Mouse (Mus musculus) thymus, adult 2 months (tissue): ENCODE results near the gene Arhgdia. TPM values are rescaled to one million over a fixed set of nuclear protein-coding genes. Genes with fewer than 3 reads are reported as not detected.

ENCODE experiments used
- DNase-seq: peaks from one replicate; pipeline ENCODE4 v3.0.0; 2021
- H3K27ac ChIP-seq: fragments of 200-500 bp; 2 replicates; pipeline ENCODE4 v1.5.1; 2012; ENCODE audit warnings: low read length, control low read depth; ENCODE audit not compliant: control insufficient read depth, insufficient read depth
- H3K27me3 ChIP-seq: fragments of 200-500 bp; 2 replicates; pipeline ENCODE4 v1.6.1; 2012; ENCODE audit warnings: mild to moderate bottlenecking, low read length, moderate library complexity, mixed read lengths; ENCODE audit not compliant: control insufficient read depth, insufficient read depth
- H3K36me3 ChIP-seq: fragments of 200-500 bp; 2 replicates; pipeline ENCODE4 v1.6.1; 2012; ENCODE audit warnings: mild to moderate bottlenecking, low read length, moderate library complexity; ENCODE audit not compliant: control insufficient read depth, insufficient read depth
- H3K4me1 ChIP-seq: fragments of 200-500 bp; replicated peaks from 2 replicates; pipeline ENCODE4 v1.6.1; 2012; ENCODE audit warnings: low read length; ENCODE audit not compliant: control insufficient read depth, insufficient read depth
- H3K4me3 ChIP-seq: fragments of 200-500 bp; 2 replicates; pipeline ENCODE4 v1.5.1; 2012; ENCODE audit warnings: mild to moderate bottlenecking, low read length, control low read depth, moderate library complexity; ENCODE audit not compliant: control insufficient read depth, insufficient read depth
- CTCF ChIP-seq: fragments of 200-500 bp; IDR thresholded peaks from 2 replicates; pipeline ENCODE4 v1.5.1; 2012; ENCODE audit warnings: mild to moderate bottlenecking, control low read depth, low read length, moderate library complexity, borderline replicate concordance; ENCODE audit not compliant: control insufficient read depth, poor library complexity, insufficient read depth; ENCODE audit errors: extremely low read depth
- POLR2A ChIP-seq: fragments of 200-500 bp; IDR thresholded peaks from 2 replicates; pipeline ENCODE4 v1.6.1; 2012; ENCODE audit warnings: mild to moderate bottlenecking, low read length, control low read depth, moderate library complexity; ENCODE audit not compliant: control insufficient read depth, poor library complexity, insufficient read depth; ENCODE audit errors: extremely low read depth
- WGBS: fragments of 180-500 bp; shearing (Covaris S2); methylation state at CpG from one replicate; pipeline ENCODE4 v1.1.7; 2018; 5-methylcytosine and 5-hydroxymethylcytosine counted together
- polyA plus RNA-seq: library from polyadenylated mRNA; depleted of rRNA; stranded (reverse); fragments of >200 nt; gene quantifications from 2 replicates; pipeline ENCODE4 v1.2.3, GENCODE M21; 2012

The Arhgdia gene
- polyA plus RNA-seq, 1 experiment: 1,184 TPM

DNA sequence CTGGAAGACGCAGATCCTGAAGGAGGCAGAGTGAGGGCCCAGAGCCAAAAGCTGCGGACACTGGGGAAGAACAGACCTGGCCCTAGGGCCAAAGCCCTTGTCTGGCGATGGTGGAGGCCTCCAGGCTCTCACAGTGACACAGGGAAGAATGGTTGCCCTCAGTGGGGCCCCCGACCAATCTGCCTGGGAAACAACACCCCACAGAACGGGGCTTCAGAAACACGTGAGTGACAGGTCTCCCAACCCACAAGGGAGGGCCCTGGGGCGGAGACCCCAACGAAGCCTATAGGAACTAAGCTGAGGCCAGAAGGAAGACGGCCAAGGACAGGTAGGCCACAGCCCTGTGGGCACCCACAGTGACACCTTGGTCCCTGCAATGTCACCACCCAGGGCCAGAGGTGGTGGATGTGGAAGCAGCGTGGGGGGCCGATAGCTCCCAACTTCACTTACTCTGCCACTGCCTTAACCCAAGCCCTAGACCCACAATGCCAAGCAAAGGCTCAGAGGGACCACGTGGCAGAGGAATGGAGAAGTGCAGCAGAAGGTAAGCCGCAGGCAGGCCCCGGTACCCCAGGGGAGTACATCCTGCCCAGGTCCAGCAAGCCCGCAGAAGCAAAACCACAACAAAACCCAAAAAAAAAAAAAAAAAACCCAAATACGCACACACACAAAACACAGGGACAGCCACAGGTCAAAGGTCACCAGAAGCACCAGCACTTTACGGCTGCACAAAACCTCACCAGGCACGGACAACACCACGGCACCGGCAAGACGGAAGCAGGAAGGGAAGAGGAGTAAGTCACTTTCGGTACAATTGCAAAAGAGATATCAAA lies 46.3 kb upstream of the Arhgdia start:
- WGBS: 17% methylated on average over 22 of the region's 22 CpGs
- Histone ChIP-seq H3K27ac (peak overlapping the region; percentile 81), H3K27me3 (no peaks in the 10 kb centered on the region), H3K4me3 (peak overlapping the region; percentile 41), H3K4me1 (peaks cover 72% of the 10 kb centered on the region), H3K36me3 (peaks cover 6% of the 10 kb centered on the region)
- peak; percentile 62 for DNase-seq
- TF ChIP-seq CTCF (no peak), POLR2A (0 out of 2 replicates have a peak, but pooled peaks have one; percentile 45)

DNA sequence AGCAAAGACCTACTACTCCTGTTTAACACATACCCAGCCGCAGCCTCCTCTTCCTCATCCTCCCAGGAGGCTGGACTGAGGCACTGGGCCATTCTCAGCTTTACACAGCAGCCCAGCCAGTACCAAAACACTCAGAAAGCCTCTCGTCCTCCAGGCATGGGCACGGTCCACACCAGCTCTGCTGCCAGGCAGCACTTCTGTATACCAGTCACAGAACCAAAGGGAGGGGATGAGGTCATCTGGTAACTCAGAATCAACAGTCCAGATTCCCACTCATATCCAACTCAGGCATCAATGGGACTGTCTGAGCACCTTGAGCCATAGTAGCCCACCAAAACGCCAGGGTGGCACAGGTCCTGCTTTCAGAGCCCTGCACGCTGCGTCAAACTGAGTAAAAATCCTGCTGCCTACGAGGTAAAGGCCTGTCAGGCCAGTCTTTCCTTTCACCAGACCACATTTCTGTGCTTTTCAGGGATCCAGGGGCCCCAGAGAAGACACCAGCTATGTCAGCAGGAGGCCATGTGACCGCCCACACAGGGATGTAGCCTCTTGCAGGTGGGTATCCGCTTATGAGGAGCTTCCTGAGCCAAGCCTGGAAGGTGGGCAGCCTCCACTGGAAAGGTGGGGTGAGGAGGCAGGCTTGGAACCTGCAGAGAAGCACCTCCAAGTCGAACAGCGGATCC lies 45.5 kb upstream of the Arhgdia start:
- Histone ChIP-seq H3K27ac (no peak overlapping the region; the same call in 1 of the 2 replicates), H3K4me1 (peaks cover 64% of the 10 kb centered on the region), H3K4me3 (peak overlapping the region; percentile 41; the same call in 1 of the 2 replicates), H3K36me3 (peaks cover 12% of the 10 kb centered on the region), H3K27me3 (no peaks in the 10 kb centered on the region)
- no peak for DNase-seq
- WGBS: 81% methylated on average over 11 of the region's 11 CpGs
- TF ChIP-seq CTCF (no peak), POLR2A (no peak)

DNA sequence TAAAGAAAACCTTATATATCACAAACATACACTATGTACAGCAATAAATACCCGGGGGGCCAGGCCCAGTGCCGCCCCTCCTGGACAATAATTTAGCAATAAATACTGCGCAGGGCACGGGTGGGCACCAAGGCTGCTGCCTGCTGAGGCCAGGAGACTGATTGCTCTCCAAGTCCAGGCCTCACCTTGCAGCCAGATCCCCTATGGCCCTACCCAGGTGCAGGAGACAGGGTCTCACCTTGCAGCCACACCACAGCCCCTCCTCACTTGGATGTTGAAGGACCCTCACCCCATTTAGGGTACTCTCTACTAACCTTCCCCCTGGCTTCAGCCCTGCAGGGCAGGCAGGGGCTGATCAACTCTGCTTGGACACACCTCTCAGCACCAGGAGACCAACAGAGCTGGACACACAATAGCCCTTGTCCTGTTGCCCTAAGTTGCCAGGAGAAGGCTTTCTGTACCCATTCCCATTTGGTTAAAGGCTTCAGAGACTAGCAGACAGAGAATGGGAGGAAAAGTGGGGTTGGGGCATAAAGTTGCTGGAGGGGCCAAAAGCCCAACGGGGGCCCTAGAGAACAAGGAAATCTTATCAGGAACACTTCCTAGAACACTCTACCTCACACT lies 43.8 kb upstream of the Arhgdia start, which contains the start of gene Sirt7:
TSS of gene Sirt7 (minus strand) at position 89 of the 624 bp plus-strand sequence.
- no peak for TF ChIP-seq CTCF
- no peak; the same call in 1 of the 2 replicates for TF ChIP-seq POLR2A
- peak within 1 kb of the TSS; percentile 49; the same call in 1 of the 2 replicates for H3K27ac ChIP-seq
- no peak for DNase-seq
- no peaks in the 10 kb centered on the region for H3K27me3 ChIP-seq
- peaks cover 50% of the 10 kb centered on the region for H3K4me1 ChIP-seq
- H3K36me3 ChIP-seq: peaks cover 22% of the 10 kb centered on the region
- WGBS: 13% methylated on average over 5 of the region's 5 CpGs
- H3K4me3 ChIP-seq: peak within 1 kb of the TSS; percentile 72

DNA sequence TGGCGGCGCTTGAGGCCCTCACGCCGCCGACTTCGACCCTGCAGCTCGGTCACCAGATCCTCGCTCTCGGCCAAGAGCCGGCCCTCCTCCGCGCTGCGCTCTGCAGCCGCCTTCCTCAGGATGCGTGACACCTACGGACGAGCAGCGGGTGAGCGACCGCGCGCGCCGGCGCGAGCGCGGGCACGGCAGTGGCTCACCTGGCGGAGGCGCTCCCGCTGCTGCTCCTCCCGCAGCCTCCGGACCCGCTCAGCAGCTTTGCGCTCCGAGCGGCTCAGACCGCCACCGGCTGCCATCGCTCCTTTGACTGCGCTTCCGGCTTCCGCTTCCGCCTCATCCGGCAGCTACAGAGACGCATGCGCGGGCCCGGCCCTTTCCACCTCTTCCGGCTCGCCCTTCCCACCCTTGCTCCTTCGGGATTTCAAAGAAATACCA lies 43.3 kb upstream of the Arhgdia start:
- TF ChIP-seq POLR2A (peak; percentile 89), CTCF (0 out of 2 replicates have a peak, but pooled peaks have one; percentile 10)
- H3K27ac ChIP-seq: peak overlapping the region; percentile 49; the same call in 1 of the 2 replicates
- peak overlapping the region; percentile 72 for H3K4me3 ChIP-seq
- H3K36me3 ChIP-seq: peaks cover 26% of the 10 kb centered on the region
- under 1% methylated on average over 53 of the region's 53 CpGs for WGBS
- peak; percentile 86 for DNase-seq
- no peaks in the 10 kb centered on the region for H3K27me3 ChIP-seq
- peaks cover 45% of the 10 kb centered on the region for H3K4me1 ChIP-seq

DNA sequence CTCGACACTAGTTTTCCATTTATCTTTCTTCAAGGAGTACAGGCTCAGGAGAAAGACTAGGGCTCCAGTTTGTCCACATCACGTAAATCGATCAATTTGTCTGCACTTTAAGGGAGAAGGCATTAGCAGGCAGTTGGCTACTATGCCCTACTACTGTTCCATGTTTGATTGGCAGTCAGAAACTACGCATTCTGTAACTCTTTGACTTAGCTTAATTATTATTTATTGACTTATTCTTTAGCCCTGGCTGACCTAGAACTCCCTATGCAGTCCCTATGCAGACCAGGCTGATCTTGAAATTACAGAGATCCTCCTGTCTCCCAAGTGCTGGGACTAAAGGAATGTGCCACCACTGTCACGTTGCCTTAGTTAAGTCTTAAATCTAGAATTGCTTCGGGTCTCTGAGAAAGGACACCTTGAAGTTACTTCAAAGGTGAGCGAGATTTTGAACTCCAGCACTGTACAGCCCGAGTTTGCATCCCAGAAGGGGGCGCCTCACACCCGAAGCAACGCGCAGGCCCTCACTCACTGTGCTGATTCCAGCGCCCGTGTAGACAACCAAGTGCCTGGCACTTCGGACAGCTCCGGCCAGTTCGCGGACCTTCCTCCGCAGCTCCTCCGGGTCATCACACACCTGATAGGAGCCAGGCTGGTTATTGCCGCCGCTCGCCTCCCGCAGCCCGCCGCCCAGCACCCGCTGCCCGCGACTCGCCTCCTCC lies 42.7 kb upstream of the Arhgdia start:
- TF ChIP-seq POLR2A: no peak
- peak; percentile 75; the same call in 1 of the 2 replicates for TF ChIP-seq CTCF
- Histone ChIP-seq H3K36me3 (peaks cover 26% of the 10 kb centered on the region), H3K27ac (0 out of 2 replicates have a peak overlapping the region, but pooled peaks have one; percentile 17), H3K27me3 (no peaks in the 10 kb centered on the region), H3K4me1 (peaks cover 40% of the 10 kb centered on the region), H3K4me3 (peak overlapping the region; percentile 72)
- WGBS: 13% methylated on average over 30 of the region's 30 CpGs
- peak; percentile 84 for DNase-seq

DNA sequence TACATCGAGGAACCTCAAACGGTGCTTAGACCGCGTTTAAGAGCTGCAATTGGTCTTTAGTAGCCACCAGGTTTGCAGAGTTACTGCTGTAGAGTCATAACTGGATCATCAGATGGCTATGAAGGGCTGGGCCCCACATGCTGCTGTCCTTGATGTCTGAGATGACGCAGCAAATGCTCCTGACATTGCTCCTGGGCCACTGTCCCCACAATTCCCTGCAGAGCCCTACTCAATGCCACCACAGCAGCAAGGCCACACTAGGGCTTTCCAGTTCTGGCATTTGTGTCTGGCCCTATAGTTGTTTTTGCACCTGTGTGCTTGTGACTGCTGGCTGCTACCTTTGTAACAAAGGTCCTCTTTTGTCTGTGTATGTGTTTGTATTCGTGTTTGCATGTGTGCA lies 41.4 kb upstream of the Arhgdia start:
- Histone ChIP-seq H3K27me3 (no peaks in the 10 kb centered on the region), H3K4me3 (no peak overlapping the region), H3K4me1 (peaks cover 34% of the 10 kb centered on the region), H3K27ac (no peak overlapping the region), H3K36me3 (peaks cover 32% of the 10 kb centered on the region)
- 95% methylated on average over 6 of the region's 6 CpGs for WGBS
- no peak for DNase-seq
- TF ChIP-seq POLR2A (no peak), CTCF (no peak)
